Mouse (Mus musculus) frontal cortex, postnatal 36 days (tissue): ENCODE measurements around the gene Spindoc.
"Not testable (repeated sequence)": the region's sequence is repeated elsewhere in the genome, so short reads cannot be mapped to it uniquely, and the experiment has no call there.

Experiments
- DNase-seq, 2 experiments: peaks; one replicate each; pipeline ENCODE4 v3.0.0; 2022; ENCODE audit warnings: low spot score in 2 of 2

Gene Spindoc

DNA sequence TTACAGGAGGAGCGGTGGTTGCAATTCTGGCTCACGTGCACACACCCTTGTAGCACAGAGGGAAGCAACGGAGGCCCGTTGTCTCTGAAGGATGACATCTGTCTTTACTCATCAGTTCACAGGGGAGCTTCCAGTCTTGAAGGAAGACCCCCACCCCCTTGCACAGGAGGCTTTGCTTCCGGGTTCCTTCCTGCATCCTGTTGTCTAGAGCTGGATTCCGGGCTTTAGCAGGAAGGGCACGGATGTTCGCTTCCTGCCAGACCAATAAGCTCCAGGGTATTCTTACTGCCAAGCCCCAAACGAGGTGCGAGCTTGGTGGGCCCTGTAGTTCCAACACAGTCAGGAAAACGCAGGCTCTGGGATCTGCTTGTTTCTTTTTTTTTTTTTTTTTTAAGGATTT lies 17.8 kb upstream of the Spindoc start:
- no peak for DNase-seq

DNA sequence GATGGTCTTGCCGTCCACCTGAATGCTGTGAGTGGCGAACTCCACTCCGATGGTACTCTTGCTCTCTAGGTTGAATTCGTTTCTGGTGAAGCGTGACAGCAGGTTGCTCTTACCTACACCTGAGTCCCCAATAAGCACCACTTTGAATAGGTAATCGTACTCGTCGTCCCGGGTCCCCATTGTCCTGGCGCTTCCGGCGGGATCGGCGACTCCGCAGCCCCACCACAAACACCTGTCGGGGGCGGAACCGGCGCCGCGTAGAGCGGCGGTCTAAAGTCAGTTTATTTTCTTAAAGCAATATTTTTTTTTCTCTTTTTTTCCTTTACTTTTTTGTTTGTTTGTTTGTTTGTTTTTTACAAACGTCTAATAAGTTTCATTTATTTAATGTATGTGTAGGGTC lies 16.1 kb upstream of the Spindoc start:
- not testable (repeated sequence) for DNase-seq

DNA sequence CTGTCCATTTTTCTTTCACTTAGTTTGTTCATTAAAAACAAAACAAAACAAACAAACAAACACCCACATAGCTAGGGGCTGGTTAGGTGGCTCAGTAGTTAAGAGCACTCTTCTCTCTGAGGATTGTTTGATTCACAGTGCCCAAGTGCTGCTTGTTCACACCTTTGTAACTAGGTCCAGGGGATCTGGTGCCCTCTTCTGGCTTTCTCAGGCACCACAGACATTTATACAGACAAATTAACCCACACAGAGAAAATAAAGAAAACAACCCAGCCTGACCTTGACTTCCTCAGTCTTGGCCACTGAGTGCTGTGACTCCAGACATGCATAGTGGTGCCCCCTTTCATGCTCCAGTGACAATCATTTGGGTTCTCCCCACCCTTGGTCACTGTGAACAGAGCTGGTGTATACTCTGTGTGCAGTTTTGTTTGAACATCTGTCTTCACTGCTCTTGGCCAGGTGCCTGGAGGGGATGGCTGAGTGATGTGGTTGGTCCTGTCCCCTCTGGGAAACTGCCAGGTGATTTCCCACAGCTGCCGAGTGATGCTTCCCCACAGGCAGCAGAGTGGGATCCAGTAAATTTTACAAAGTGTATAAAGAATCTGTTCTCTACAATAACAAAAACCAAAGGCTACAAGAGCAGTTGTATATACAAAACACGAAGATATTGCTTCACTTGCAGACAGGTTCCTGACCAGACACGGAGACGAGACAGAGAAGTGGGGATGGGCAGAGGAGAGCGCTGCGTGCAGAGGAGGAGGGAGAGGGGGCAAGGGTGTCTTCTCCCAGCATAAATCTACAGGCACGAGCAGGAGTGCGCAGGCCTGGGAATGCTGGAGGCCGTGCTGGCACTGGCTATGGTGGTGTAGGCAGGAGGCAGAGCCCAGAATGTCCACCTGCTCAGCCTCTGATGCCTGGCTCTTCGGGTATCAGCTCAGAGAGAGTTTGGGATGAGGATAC lies 14.4 kb upstream of the Spindoc start:
- DNase-seq: not testable (repeated sequence)

DNA sequence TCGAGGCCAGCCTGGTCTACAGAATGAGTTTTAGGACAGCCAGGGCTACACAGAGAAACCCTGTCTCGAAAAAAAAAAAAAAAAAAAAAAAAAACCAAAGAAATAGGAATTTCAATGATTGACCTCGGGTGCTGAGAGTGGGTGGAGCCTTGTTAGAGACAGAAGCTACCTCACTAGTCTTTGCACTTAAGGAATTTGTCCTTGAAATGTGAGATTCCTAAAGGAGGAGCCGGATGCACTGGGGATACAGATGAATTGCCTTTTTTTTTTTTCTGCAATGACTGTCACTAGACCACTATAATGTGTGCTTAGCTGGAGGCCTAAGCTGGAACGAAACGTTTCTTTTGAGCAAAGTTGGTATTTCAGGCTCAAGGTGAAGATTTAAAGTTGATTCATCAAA lies 5.7 kb upstream of the Spindoc start:
- DNase-seq: no peak

DNA sequence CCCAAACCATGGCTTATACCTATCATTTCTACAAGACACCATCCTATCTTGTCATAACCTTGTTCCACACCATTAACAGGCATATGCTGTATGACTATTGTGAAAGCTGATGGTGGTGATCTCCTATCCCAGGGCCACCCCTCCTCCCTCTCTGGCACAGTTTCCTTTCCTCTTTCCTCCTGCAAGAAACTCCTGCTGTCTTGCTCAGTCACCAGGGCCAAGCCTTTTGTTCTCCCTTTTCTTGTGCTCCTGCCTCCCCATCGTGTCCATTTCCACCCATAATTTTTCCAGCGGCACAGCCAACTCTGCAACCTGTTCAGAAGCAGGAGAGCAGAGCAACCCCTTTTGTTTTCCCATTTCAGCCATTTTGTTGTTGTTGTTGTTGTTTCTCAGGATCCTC lies 3.2 kb upstream of the Spindoc start:
- no peak for DNase-seq

DNA sequence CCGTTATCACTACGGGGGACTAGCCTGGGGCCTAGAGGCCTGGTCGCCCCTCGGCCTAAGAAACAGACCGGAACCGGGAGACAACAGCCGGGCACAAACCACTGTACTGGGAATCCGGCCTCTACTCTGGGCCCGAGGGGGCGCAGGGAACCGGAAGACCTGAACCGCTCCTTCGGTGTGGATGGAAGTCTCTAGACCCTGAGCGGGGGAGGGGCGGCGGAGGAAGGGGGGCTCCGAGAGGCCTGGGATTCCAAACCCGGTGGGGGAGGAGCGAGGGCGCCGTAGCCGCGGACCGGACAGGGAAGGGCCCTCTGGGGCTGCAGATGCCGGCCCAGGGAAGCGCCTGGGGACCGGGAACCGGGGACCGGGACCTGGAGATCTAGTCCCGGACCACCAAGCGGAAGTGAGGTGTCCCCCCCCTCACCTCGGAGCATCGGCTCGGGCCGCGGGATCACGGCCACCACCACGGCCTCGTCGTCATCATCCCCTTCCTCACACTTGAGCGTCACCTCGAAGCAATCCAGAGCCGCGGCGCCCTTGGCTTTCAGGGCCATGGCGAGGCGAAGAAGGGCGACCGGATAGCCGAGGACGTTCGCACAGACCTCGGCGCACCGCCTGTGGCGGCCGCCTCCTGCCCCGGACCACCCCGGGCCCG lies 419 bp downstream of the Spindoc start:
- DNase-seq: peak; percentile 33 to 40

DNA sequence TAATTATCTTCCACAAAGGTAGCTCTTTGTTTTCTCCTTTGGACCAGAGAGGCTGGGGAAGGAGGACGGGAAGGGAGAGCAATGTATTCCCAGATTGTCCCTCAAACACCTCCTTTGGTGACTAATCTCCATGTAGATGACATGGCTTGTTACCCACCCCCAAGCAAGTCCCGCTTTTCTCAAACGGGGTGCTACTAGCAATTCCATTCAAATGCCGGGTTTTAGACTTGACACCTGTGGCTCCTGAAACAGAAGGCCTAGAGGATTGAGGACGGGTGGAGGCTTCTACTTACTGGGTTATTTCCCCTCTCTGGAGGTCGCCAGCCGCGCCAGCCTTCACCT lies 917 bp downstream of the Spindoc start:
- no peak for DNase-seq

DNA sequence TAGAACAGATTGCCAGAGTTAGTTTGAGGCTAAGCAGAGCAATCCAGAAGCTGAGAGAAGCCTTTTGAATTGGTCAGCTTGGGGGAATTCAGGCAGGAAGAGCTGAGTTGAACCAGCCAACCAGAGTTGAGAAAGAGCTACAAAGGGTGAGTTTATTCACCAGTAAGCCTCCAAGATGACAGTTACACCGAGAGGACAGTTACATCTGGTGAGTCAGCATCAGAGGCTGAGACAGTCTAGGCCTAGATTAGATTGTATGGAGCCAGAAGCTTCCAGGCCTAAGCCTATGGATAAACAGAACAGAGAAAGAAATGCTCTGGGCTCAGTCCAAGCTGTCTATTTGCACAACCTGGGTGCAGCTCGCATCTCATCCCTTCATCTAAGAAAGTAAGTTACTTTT lies 5.2 kb downstream of the Spindoc start:
- DNase-seq: no peak

DNA sequence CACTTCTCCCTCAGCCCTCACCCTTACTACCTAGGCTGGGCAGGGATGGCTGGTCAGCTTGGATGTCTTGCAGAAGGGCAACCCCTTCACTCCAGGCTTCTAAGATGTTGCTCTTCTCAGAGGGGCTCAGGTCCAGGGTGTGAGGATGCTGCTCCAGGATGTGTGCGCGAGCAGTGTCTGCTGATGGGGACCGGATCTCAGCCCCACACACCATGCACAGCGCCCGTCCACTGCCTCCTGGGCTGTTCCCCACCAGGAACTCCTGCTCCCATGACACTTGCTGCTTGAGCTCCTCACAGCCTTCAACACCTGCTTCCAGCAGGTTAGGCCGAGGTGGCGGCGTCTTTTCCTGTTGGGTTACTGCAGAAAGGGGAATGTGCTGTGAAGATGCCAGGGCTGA lies 8.3 kb downstream of the Spindoc start:
- no peak for DNase-seq

DNA sequence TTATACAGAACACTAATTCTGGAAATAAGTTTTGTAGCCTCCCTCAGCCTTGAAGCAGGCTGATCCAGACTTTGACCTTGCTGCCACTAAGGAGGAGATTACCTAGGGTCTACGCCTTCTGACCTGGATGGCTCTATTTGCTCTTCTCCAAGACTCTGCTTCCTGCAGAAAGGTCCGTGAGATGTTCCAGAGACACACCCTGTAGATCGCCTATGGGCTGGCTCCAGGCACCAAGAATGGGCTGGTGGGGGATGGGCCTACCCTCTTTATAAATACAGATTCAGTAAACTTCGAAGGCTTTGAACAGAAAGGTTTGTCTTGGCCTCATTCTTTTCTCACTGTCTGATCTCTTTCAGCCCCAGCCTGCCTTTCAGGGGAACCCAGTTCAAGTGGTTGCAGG lies 13.3 kb downstream of the Spindoc start:
- not testable (repeated sequence) for DNase-seq

DNA sequence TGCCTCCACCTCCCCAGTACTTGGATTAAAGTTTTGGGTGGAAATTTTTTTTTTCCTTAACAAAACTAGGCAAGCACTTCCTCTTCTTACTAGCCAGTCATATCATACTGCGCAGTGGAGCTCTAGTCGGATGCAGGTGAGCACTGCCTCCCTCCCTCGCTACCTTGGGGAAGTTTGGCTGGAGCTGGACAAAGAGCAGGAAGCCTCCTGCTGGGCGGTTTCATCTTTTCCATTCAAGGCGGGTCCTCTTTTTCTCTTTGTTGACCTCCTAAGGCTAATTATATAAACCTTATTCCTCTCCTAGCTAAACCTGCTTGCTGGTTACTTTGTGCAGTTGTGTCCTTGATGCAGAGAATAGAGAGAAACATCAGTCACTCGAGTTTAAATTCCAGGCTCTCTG lies 29.2 kb downstream of the Spindoc start:
- DNase-seq: no peak

DNA sequence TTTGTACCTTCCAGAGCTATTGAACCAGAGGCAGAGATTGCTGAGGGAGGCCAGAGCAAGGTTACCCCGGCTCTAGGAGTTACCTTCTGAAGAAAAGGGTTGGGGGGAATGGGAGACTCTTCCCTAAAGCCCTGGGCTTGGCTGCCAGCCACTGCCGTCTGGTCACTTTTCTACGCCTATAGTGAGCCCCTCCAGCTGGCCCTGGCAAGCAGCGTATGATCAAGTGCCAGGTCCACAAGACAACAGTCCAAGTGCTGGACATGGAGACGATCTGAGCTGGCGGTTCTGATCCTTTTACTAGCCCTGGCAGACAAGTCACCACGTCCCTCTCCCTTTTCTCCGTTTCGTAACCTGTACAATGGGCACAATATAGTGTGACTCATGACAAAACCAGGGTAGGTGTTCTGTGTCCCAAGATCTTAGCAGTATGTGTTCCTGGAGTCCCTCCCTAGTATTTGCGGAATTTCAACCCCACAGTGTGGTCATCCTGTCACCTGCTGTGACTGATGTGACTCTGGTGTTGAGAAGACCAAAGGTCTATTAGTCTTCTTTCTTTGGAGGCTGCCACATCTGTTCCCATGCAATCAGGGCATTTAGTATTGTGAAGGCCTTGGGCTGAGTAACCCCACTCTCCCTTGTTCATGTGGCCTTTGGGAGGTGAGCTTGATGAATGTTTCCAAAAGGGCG lies 29.8 kb downstream of the Spindoc start:
- no peak for DNase-seq

DNA sequence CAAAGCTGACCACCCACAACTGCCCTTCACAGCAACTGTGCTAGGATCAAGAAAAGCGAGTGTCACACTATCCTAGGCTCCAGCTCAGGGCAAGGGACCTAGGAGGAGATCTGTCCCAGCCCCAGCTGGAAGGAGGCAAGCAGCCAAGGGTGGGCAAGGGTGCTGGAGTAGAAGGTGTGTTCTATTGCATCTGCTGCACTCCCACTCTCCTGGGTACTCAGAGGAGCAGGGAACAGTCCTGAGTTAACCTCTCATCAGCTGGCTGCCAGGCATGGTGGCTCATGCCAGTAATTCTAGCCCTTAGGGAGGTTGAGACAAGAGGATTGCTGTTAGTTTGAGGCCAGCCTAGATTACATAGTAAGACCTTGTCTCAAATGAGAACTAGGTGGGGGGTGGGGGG lies 32.8 kb downstream of the Spindoc start:
- no peak for DNase-seq

DNA sequence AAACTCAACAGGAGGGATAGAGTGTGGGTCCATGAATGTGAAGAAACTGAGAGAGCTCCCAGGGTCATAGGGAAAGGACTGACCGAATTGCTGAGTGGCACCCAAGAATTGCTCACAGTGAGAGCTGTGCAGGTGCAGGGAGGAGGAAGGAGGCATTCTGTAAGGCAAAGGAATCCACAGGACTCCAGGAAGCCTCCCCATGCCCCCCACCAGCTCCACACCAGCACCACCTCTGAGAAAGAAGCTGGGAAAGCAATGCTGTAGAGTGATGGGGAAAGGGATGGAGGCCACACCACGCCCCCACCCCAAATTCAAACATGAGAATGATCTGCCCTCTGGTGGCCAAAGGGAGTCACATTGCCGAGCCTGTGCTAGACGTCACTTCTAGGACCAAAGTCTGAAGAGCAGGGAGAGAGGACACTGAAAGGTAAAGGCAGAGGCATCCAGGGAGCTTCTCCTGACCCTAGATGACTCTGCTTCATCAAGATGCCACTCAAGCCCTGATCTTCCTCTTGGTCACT lies 37.5 kb downstream of the Spindoc start:
- peak; percentile 51 to 59 for DNase-seq

DNA sequence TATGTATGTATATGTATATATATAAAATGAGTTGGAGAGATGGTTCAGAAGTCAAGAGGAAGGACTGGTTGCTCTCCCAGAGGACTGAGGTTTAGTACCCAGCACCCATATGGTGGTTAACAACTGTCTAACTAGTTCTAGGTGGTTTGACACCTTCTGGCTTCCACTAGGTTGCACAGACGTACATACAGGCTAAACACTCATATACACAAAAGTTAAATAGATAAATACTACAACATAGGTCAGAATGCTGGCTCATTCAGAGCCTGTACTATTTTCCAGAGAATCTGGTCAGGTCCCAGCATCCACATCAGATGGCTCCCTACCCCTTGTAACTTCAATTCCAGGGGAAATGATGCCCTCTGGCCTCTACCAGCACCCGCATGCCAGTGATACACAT lies 40.1 kb downstream of the Spindoc start:
- no peak for DNase-seq

DNA sequence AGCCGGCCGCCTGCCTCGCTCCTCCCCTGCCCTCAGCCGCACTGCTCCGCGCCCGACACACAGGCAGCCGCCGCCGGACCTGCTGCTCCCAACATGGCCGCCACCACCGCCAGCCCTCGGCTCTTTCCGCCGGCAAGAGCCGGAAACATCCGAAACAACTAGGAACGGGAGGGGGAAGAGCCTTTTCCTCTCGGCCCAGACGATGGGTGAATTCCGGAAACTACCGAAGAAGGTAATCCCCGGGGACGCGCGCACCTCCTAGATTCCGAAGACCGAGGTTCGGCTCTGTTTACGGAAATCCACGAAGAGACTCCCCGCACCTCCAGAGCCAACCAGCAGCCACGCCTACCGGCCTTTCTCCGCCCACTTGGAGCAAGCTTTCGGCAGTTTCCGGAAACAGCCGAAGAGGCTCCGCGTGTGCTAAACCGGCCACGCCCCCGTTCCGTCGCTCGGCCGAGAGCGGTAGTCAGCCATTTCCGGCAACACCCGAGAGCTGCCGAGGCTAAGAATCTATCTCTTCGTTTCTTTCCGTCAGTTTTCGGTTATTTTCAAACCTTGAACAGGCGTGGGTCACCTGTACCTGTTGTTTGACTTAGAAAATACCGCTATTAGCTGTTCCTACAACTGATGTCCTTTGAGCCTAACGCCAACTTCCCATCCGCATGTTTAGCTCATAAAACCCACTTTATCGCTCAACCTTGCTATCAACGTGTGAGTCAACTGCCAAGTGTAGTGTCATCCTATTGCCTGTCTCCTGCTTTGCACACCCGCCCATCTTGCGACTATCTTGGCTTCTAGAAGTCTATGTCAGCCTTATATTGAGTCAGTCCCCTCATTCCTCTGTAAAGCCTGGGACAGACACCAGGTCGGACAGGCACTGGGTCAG lies 41.0 kb downstream of the Spindoc start, which contains the start of gene Mark2:
TSS of gene Mark2 (minus strand) at position 349 of the 886 bp plus-strand sequence.
- DNase-seq: peak; percentile 98 to 100

DNA sequence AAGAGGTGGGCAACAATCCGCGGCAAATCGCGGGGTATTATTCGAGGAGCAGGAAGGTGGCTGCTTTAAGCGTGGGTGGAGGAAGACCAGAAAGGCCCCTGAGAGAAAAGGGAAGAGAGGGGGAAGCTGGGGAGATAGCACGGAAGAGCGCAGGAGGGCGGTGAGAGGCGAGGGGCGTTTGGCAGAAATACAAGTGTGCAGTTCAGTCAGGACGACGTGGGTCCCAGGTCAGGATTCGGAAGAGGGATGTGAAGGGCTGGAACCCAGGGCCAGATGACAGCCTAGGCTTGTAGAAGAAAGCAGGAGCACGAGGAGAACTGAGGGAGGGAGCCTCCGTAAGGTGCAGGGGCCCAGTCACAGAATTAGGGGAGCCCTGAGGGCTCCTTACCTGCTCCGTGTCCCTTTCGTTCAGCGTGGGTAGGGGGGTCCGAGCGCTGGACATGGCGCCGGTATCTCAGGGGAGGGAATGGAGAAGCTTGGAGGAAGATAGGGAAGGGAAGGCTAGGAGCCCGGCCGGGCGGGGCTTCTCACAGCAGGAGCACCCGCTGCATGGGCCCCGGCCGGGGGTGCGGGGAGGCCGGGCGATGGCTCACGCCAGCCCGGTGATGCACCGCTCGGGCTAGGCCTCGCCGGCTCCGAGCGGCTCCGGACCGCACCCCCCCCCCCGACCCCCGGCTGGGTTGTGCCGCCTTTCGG lies 41.9 kb downstream of the Spindoc start:
- DNase-seq: peak in 1 of 2 experiments; percentile 24

DNA sequence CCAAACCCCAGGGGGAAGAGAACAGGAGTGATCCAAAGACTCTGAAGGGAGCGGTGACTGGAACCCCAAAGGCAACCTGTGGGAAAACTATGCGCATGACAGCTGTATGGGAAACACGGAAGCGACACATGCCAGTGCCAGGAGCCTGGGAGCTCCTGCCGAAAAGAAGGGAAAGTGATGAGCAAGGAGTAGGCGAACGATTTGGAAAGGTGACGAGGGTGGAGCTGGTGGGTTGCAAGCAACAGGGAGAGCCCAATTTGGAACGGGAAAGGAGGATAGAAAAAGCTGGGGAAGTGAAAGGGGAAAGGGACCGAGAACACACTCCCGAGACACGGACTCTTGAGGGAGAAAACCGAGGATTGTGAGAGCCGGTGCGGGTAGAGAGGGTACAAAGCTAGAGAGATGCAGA lies 42.4 kb downstream of the Spindoc start:
- peak; percentile 58 to 65 for DNase-seq

DNA sequence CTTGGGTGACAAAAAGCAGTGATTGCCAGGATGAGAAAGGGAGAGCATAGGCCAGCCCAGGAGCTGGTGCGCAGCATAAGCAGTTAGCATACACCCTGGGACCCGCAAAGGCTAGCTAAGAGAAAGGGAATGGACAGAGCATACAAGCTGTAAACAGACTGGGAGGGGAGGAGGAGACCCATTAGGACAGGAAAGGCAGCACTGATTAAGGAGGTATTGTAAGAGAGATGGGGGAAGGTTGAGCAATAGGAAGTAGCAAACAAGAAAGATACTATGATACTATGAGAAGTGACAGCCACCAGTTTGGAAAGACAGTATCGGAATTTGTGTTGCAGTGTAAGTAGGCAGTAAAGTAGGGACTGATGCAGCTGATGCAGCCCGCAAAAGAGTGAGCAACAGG lies 42.9 kb downstream of the Spindoc start:
- DNase-seq: no peak

DNA sequence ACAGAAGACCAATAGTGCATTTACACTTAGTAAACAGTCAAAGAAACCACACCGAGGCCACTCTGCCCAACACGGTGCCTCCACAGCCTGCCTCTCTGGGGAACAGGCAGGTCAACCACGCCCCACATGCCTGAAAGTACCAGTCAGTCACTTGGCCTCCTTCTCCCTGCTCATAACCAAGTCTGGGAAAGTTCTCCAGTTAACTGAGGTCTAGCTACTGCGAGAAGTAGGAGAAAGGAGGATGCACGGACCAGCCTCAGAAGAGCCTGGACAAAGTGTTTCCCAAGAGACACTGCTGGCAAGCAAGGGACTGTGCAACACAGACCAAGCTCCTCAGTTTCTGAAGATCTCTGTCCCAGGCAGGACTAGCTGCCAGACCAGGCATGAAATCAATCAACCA lies 43.8 kb downstream of the Spindoc start:
- no peak for DNase-seq
